Comparison of ENCODE assay signal across 12 mouse cellular contexts in genomic region chr4:132338943-132339342, GRCm38 (mm10). TPM values are rescaled to one million over a fixed set of nuclear protein-coding genes. Genes with fewer than 3 reads are reported as not detected.
DNase-seq lines count a peak whose midpoint lies in the region; ATAC-seq and TF ChIP-seq lines count a peak whose summit lies in the region.
"Had no signal": no experiment of that assay in that cellular context is flagged by ENCODE, and none has a peak within 500 bp of the region (broad histone marks: within the 10 kb centered on the region; RNA-seq: fewer than 3 reads in every experiment).

No protein-coding gene starts in this region.

- no peak for TF ChIP-seq EP300 in lung, postnatal 0 days (IDR thresholded peaks at IDR 0.05)

- H3K36me3 ChIP-seq in lung, postnatal 0 days (ENCODE audit: insufficient read depth, low read length) = 0 out of 2 replicates have a peak, but pooled peaks cover 9% of the 10 kb centered on the region
- H3K36me3 ChIP-seq in forebrain, embryonic 13.5 days (ENCODE audit: poor library complexity, severe bottlenecking) = peaks cover 62% of the 10 kb centered on the region

- intact Hi-C loops in heart, postnatal 10 days (cut with DNase I) = no loop called here

- DNase-seq in cerebellum, postnatal 14 days = peak; percentile 59 to 81
- DNase-seq in cerebellum, adult 11 months = no peak
- peak; percentile 7 for DNase-seq in lung, postnatal 36 days
- no peak for DNase-seq in lung, postnatal 0 days (ENCODE audit: low spot score)
- DNase-seq in heart, postnatal 10 days = peak; percentile 83 to 86
- DNase-seq in right cerebral cortex, adult 2 months (ENCODE audit: low spot score in 2 of 2) = peak; percentile 10 to 18
- DNase-seq: cerebellum, adult 18-20 months had no signal

- H3K4me1 ChIP-seq in lung, postnatal 0 days (ENCODE audit: insufficient read depth, low read depth, low read length) = no peaks in the 10 kb centered on the region
- H3K4me1 ChIP-seq in forebrain, embryonic 13.5 days = peaks cover 15% of the 10 kb centered on the region

- H3K9ac ChIP-seq in lung, postnatal 0 days (replicated peaks; ENCODE audit: low read depth) = no peak overlapping the region
- H3K9ac ChIP-seq in forebrain, embryonic 13.5 days = no peak overlapping the region
- H3K9ac ChIP-seq: hindbrain, embryonic 14.5 days; liver, embryonic 15.5 days; midbrain, embryonic 13.5 days had no signal

- H3K4me2 ChIP-seq in lung, postnatal 0 days (replicated peaks; ENCODE audit: low read depth, low read length) = no peak overlapping the region
- no peak overlapping the region for H3K4me2 ChIP-seq in forebrain, embryonic 13.5 days
- H3K4me2 ChIP-seq: hindbrain, embryonic 14.5 days; liver, embryonic 15.5 days; midbrain, embryonic 13.5 days had no signal

- no peak overlapping the region for H3K4me3 ChIP-seq in lung, postnatal 0 days (ENCODE audit: low read depth, low read length)
- H3K4me3 ChIP-seq in forebrain, embryonic 13.5 days = no peak overlapping the region
- H3K4me3 ChIP-seq: liver, embryonic 15.5 days; midbrain, embryonic 13.5 days had no signal

- 85% methylated on average over 13 of the region's 13 CpGs for WGBS in lung, postnatal 0 days
- WGBS in forebrain, embryonic 13.5 days = 92% methylated on average over 13 of the region's 13 CpGs

- no peak for ATAC-seq in lung, postnatal 0 days
- ATAC-seq in inflammation-experienced regulatory T-cells, adult 6 months = no peak
- ATAC-seq in forebrain, embryonic 13.5 days = no peak
- ATAC-seq: midbrain, embryonic 13.5 days had no signal

- no peak for TF ChIP-seq CTCF in lung, postnatal 0 days (IDR thresholded peaks at IDR 0.05)

- no peak overlapping the region for H3K27ac ChIP-seq in lung, postnatal 0 days (ENCODE audit: low read length)
- H3K27ac ChIP-seq in forebrain, embryonic 13.5 days = no peak overlapping the region
- H3K27ac ChIP-seq: hindbrain, embryonic 14.5 days; liver, embryonic 15.5 days; midbrain, embryonic 13.5 days had no signal

- no peaks in the 10 kb centered on the region for H3K9me3 ChIP-seq in lung, postnatal 0 days (ENCODE audit: low read length)
- H3K9me3 ChIP-seq in forebrain, embryonic 13.5 days (replicated peaks) = no peaks in the 10 kb centered on the region
- H3K9me3 ChIP-seq: liver, embryonic 15.5 days; midbrain, embryonic 13.5 days had no signal

- no peaks in the 10 kb centered on the region for H3K27me3 ChIP-seq in lung, postnatal 0 days (replicated peaks; ENCODE audit: insufficient read depth, low read length)
- H3K27me3 ChIP-seq in forebrain, embryonic 13.5 days = no peaks in the 10 kb centered on the region
- H3K27me3 ChIP-seq: liver, embryonic 15.5 days; midbrain, embryonic 13.5 days had no signal

RNA-seq across cellular contexts. Expression of gene Trnau1ap, which starts 9.6 kb away (rescaled TPM):
- 49.8 and 52.9 TPM in 2 replicates for polyA plus RNA-seq in lung, postnatal 0 days (2015; fragmentation: Nextera tagmentation; extraction: Ambion mirVana)
- total RNA-seq in heart, postnatal 10 days (2021) = 10 to 100 TPM; 28.3 to 29.5 TPM
- polyA plus RNA-seq in inflammation-experienced regulatory T-cells, adult 6 months (2017; shearing (Covaris generic)) = 10 to 100 TPM; 37.5 to 45.9 (median 37.7) TPM
- 87.8 and 96.4 TPM in 2 replicates for polyA plus RNA-seq in forebrain, embryonic 13.5 days (2015; fragmentation: Nextera tagmentation; extraction: Ambion mirVana)

RNA-seq across cellular contexts. Expression of gene Rcc1, which starts 14.5 kb away (rescaled TPM):
- polyA plus RNA-seq in lung, postnatal 0 days (2015; fragmentation: Nextera tagmentation; extraction: Ambion mirVana) = 14.3 and 14.7 TPM in 2 replicates
- total RNA-seq in heart, postnatal 10 days (2021) = 10 to 100 TPM; 13.9 to 17.0 TPM
- polyA plus RNA-seq in inflammation-experienced regulatory T-cells, adult 6 months (2017; shearing (Covaris generic)) = 10 to 100 TPM; 13.4 to 26.0 (median 15.0) TPM
- 82.2 and 89.5 TPM in 2 replicates for polyA plus RNA-seq in forebrain, embryonic 13.5 days (2015; fragmentation: Nextera tagmentation; extraction: Ambion mirVana)

RNA-seq across cellular contexts. Expression of gene Rab42, which starts 35.8 kb away (rescaled TPM):
- polyA plus RNA-seq in lung, postnatal 0 days (2015; fragmentation: Nextera tagmentation; extraction: Ambion mirVana) = 2.3 and 3.1 TPM in 2 replicates
- total RNA-seq in heart, postnatal 10 days (2021) = 1 to 10 TPM; 1.1 TPM
- polyA plus RNA-seq in inflammation-experienced regulatory T-cells, adult 6 months (2017; shearing (Covaris generic)) = under 1 TPM in 1 of 3 experiments, not detected in 2; 0.46 TPM
- 0.23 and 0.64 TPM in 2 replicates for polyA plus RNA-seq in forebrain, embryonic 13.5 days (2015; fragmentation: Nextera tagmentation; extraction: Ambion mirVana)

Comparison
In these comparisons a context has a peak if more than half of its experiments do, and no peak if none do; other contexts are left out.
1. DNase-seq: peak in cerebellum, postnatal 14 days (2 of 2), lung, postnatal 36 days (single experiment), heart, postnatal 10 days (2 of 2) and right cerebral cortex, adult 2 months (2 of 2); none in cerebellum, adult 11 months (single experiment) and lung, postnatal 0 days (single experiment).